In genomic region chr13:28426085-28426484, GRCm38 (mm10) we compare ENCODE assay signal across 12 mouse cellular contexts.
DNase-seq lines count a peak whose midpoint lies in the region; ATAC-seq and TF ChIP-seq lines count a peak whose summit lies in the region.
"Had no signal": no experiment of that assay in that cellular context is flagged by ENCODE, and none has a peak within 500 bp of the region (broad histone marks: within the 10 kb centered on the region; RNA-seq: fewer than 3 reads in every experiment).

No protein-coding gene starts in this region.

- peak; percentile 50 for TF ChIP-seq RAD21 in CH12.LX (IDR thresholded peaks at IDR 0.05; ENCODE audit: low read depth, low read length)

- H3K4me2 ChIP-seq in CH12.LX (ENCODE audit: insufficient read depth, low read depth, poor library complexity, severe bottlenecking) = no peak overlapping the region
- H3K4me2 ChIP-seq in midbrain, embryonic 15.5 days = no peak overlapping the region
- no peak overlapping the region for H3K4me2 ChIP-seq in hindbrain, postnatal 0 days (ENCODE audit: low read depth, low read length)
- H3K4me2 ChIP-seq: hindbrain, embryonic 14.5 days; liver, embryonic 15.5 days; stomach, embryonic 15.5 days had no signal

- no peaks in the 10 kb centered on the region for H3K27me3 ChIP-seq in cerebellum, adult 2 months (ENCODE audit: control insufficient read depth, insufficient read depth, low read length)
- H3K27me3 ChIP-seq in CH12.LX (replicated peaks) = no peaks in the 10 kb centered on the region
- H3K27me3 ChIP-seq in midbrain, embryonic 15.5 days (replicated peaks) = no peaks in the 10 kb centered on the region
- H3K27me3 ChIP-seq in hindbrain, postnatal 0 days (ENCODE audit: insufficient read depth, low read length) = no peaks in the 10 kb centered on the region
- H3K27me3 ChIP-seq: stomach, embryonic 15.5 days had no signal

- H3K9ac ChIP-seq in CH12.LX (ENCODE audit: insufficient read depth, low read depth) = no peak overlapping the region
- no peak overlapping the region for H3K9ac ChIP-seq in midbrain, embryonic 15.5 days
- no peak overlapping the region for H3K9ac ChIP-seq in hindbrain, postnatal 0 days (replicated peaks; ENCODE audit: low read length)
- H3K9ac ChIP-seq: hindbrain, embryonic 14.5 days; liver, embryonic 15.5 days; stomach, embryonic 15.5 days had no signal

- peak; percentile 85 for ATAC-seq in megakaryocyte-erythroid progenitor cell, adult 5-6 weeks (replicated peaks; ENCODE audit: low FRiP score, low TSS enrichment, poor library complexity, severe bottlenecking)
- ATAC-seq in midbrain, embryonic 15.5 days (replicated peaks) = no peak
- ATAC-seq in hindbrain, postnatal 0 days = no peak

- TF ChIP-seq CTCF in cerebellum, adult 2 months (IDR thresholded peaks at IDR 0.05; ENCODE audit: borderline replicate concordance, insufficient read depth, low read depth, low read length) = peak; percentile 17; the same call in 1 of the 2 replicates
- TF ChIP-seq CTCF in CH12.LX (conservative IDR thresholded peaks at IDR 0.05 in 1 of 2, IDR thresholded peaks at IDR 0.05 in 1 of 2; ENCODE audit: low read depth in 2 of 2, low read length in 2 of 2) = peak; percentile 15 to 66; a peak in 2 of 4 replicates
- no peak for TF ChIP-seq CTCF in hindbrain, postnatal 0 days (IDR thresholded peaks at IDR 0.05; ENCODE audit: low read depth)

- H3K36me3 ChIP-seq in CH12.LX (replicated peaks in 1 of 2; ENCODE audit: control insufficient read depth in 1 of 2, insufficient read depth in 1 of 2, low read length in 1 of 2) = no peaks in the 10 kb centered on the region
- H3K36me3 ChIP-seq in midbrain, embryonic 15.5 days (replicated peaks) = no peaks in the 10 kb centered on the region
- H3K36me3 ChIP-seq in hindbrain, postnatal 0 days (ENCODE audit: insufficient read depth, low read length) = no peaks in the 10 kb centered on the region
- H3K36me3 ChIP-seq: heart, embryonic 10.5 days; liver, embryonic 15.5 days; stomach, embryonic 15.5 days had no signal

- no peak for TF ChIP-seq EP300 in CH12.LX (IDR thresholded peaks at IDR 0.05; ENCODE audit: low read length)

- H3K9me3 ChIP-seq in CH12.LX (replicated peaks; ENCODE audit: low read length) = no peaks in the 10 kb centered on the region
- no peaks in the 10 kb centered on the region for H3K9me3 ChIP-seq in midbrain, embryonic 15.5 days
- no peaks in the 10 kb centered on the region for H3K9me3 ChIP-seq in hindbrain, postnatal 0 days (ENCODE audit: low read length)
- H3K9me3 ChIP-seq: heart, embryonic 10.5 days; liver, embryonic 15.5 days; stomach, embryonic 15.5 days had no signal

- no peak overlapping the region for H3K27ac ChIP-seq in cerebellum, adult 2 months (ENCODE audit: insufficient read depth, low read length)
- H3K27ac ChIP-seq in CH12.LX (ENCODE audit: insufficient read depth, low read depth) = no peak overlapping the region
- H3K27ac ChIP-seq in midbrain, embryonic 15.5 days = no peak overlapping the region
- no peak overlapping the region for H3K27ac ChIP-seq in hindbrain, postnatal 0 days
- H3K27ac ChIP-seq: heart, embryonic 10.5 days; hindbrain, embryonic 14.5 days; liver, embryonic 15.5 days; stomach, embryonic 15.5 days had no signal

- DNase-seq in cerebellum, adult 2 months = no peak
- no peak for DNase-seq in cerebellum, postnatal 4 days (ENCODE audit: low spot score in 2 of 2)
- DNase-seq in layer of hippocampus, adult 11-12 months (ENCODE audit: low spot score) = peak; percentile 18
- no peak for DNase-seq in layer of hippocampus, postnatal 14 days (ENCODE audit: low spot score in 2 of 2)
- peak; percentile 21 for DNase-seq in CH12.LX (ENCODE audit: extremely low read depth)
- DNase-seq in hindbrain, postnatal 0 days (ENCODE audit: low spot score) = no peak

- no peaks in the 10 kb centered on the region for H3K4me1 ChIP-seq in cerebellum, adult 2 months (ENCODE audit: control insufficient read depth, insufficient read depth, low read length)
- H3K4me1 ChIP-seq in CH12.LX (ENCODE audit: control insufficient read depth in 1 of 2, insufficient read depth in 2 of 2) = no peaks in the 10 kb centered on the region
- peaks cover 7% of the 10 kb centered on the region for H3K4me1 ChIP-seq in midbrain, embryonic 15.5 days
- peaks cover 8% of the 10 kb centered on the region; the same call in 1 of the 2 replicates for H3K4me1 ChIP-seq in hindbrain, postnatal 0 days (ENCODE audit: insufficient read depth, low read length)
- H3K4me1 ChIP-seq: liver, embryonic 15.5 days had no signal

- dilution Hi-C loops in CH12.LX (cut with MboI; ENCODE audit: extremely low pct_ligation_motif_present, extremely low pct_unique_long_range_greater_than_20kb, low sequenced_read_pairs) = no loop called here

- in situ Hi-C loops in CH12.LX (cut with MboI; ENCODE audit: low pct_ligation_motif_present, low pct_unique_long_range_greater_than_20kb, low sequenced_read_pairs) = no loop called here

- WGBS in cerebellum, adult 2 months = 76% methylated on average over 4 of the region's 4 CpGs
- WGBS in midbrain, embryonic 15.5 days = 75% methylated on average over 4 of the region's 4 CpGs
- 73% methylated on average over 4 of the region's 4 CpGs for WGBS in hindbrain, postnatal 0 days

- H3K4me3 ChIP-seq in cerebellum, adult 2 months (replicated peaks; ENCODE audit: insufficient read depth, low read depth, low read length) = no peak overlapping the region
- no peak overlapping the region for H3K4me3 ChIP-seq in CH12.LX (replicated peaks in 1 of 3; ENCODE audit: low read depth in 2 of 3, low read length in 2 of 3, poor library complexity in 1 of 3)
- no peak overlapping the region for H3K4me3 ChIP-seq in midbrain, embryonic 15.5 days
- H3K4me3 ChIP-seq in hindbrain, postnatal 0 days (ENCODE audit: low read length) = no peak overlapping the region
- H3K4me3 ChIP-seq: heart, embryonic 10.5 days; liver, embryonic 15.5 days; stomach, embryonic 15.5 days had no signal

- no peaks in the 10 kb centered on the region for H3K79me2 ChIP-seq in CH12.LX (replicated peaks; ENCODE audit: control insufficient read depth, extremely low read depth, insufficient read depth, poor library complexity, severe bottlenecking)

- TF ChIP-seq POLR2A in cerebellum, adult 2 months (IDR thresholded peaks at IDR 0.05; ENCODE audit: borderline replicate concordance, insufficient read depth, low read length) = no peak
- no peak for TF ChIP-seq POLR2A in CH12.LX (IDR thresholded peaks at IDR 0.05; ENCODE audit: low read depth, low read length)

TF ChIP-seq in CH12.LX, 34 proteins besides CTCF, POLR2A, EP300 and RAD21:
- TF ChIP-seq SMC3 (IDR thresholded peaks at IDR 0.05; ENCODE audit: low read depth, low read length) (peak; percentile 59), MAZ (IDR thresholded peaks at IDR 0.05; ENCODE audit: low read depth, low read length) (no peak), TCF12 (IDR thresholded peaks at IDR 0.05; ENCODE audit: low read depth, low read length) (no peak)
TF ChIP-seq in CH12.LX: peak in this region for 1.

Comparison
In these comparisons a context has a peak if more than half of its experiments do, and no peak if none do; other contexts are left out.
1. DNase-seq: peak in layer of hippocampus, adult 11-12 months (single experiment) and CH12.LX (single experiment); none in cerebellum, adult 2 months (0 of 2), cerebellum, postnatal 4 days (0 of 2), layer of hippocampus, postnatal 14 days (0 of 2) and hindbrain, postnatal 0 days (single experiment).